Mouse (Mus musculus) cerebellum, adult 9-11 months (tissue): ENCODE measurements around the gene Emc8.

Source experiments
- DNase-seq: peaks from one replicate; pipeline ENCODE4 v3.0.0; 2022

The Emc8 gene

GRCm38 (mm10) chr8:120633665-120634271 is 34.6 kb downstream of the Emc8 start:
- no peak for DNase-seq

GRCm38 (mm10) chr8:120632969-120633664 is 35.3 kb downstream of the Emc8 start:
- DNase-seq: no peak

- no peak for DNase-seq
Observed at GRCm38 (mm10) chr8:120631441-120632375, 36.7 kb downstream of the Emc8 start.

- no peak for DNase-seq
Observed at GRCm38 (mm10) chr8:120630848-120631247, 37.5 kb downstream of the Emc8 start.

GRCm38 (mm10) chr8:120630031-120630430 is 38.3 kb downstream of the Emc8 start:
- no peak for DNase-seq

- peak; percentile 80 for DNase-seq
Observed at GRCm38 (mm10) chr8:120627298-120627697, 41.1 kb downstream of the Emc8 start.

GRCm38 (mm10) chr8:120626461-120626860 is 41.9 kb downstream of the Emc8 start:
- no peak for DNase-seq

GRCm38 (mm10) chr8:120623608-120624007 is 44.8 kb downstream of the Emc8 start:
- DNase-seq: no peak

GRCm38 (mm10) chr8:120622161-120622560 is 46.2 kb downstream of the Emc8 start:
- DNase-seq: no peak

GRCm38 (mm10) chr8:120620441-120620840 is 47.9 kb downstream of the Emc8 start:
- DNase-seq: no peak

GRCm38 (mm10) chr8:120619235-120620180 is 48.9 kb downstream of the Emc8 start:
- DNase-seq: peak; percentile 34

- DNase-seq: peak; percentile 48
Observed at GRCm38 (mm10) chr8:120618110-120618509, 50.3 kb downstream of the Emc8 start.

- DNase-seq: no peak
Observed at GRCm38 (mm10) chr8:120616663-120617626, 51.4 kb downstream of the Emc8 start.

GRCm38 (mm10) chr8:120614491-120614890 is 53.9 kb downstream of the Emc8 start:
- DNase-seq: no peak

GRCm38 (mm10) chr8:120610824-120611223 is 57.5 kb downstream of the Emc8 start:
- DNase-seq: no peak

GRCm38 (mm10) chr8:120607885-120608284 is 60.5 kb downstream of the Emc8 start:
- peak; percentile 65 for DNase-seq

- no peak for DNase-seq
Observed at GRCm38 (mm10) chr8:120607460-120607859, 60.9 kb downstream of the Emc8 start.
